Mouse (Mus musculus): ENCODE measurements around the gene Mdm4. TPM values are rescaled to one million over a fixed set of nuclear protein-coding genes. Genes with fewer than 3 reads are reported as not detected.
A peak's percentile ranks its signal among the peaks of the same experiment; 100 is the strongest.

Gene Mdm4
- polyA plus RNA-seq, 1 experiment from 2014 or later, result 10.0 TPM

DNA sequence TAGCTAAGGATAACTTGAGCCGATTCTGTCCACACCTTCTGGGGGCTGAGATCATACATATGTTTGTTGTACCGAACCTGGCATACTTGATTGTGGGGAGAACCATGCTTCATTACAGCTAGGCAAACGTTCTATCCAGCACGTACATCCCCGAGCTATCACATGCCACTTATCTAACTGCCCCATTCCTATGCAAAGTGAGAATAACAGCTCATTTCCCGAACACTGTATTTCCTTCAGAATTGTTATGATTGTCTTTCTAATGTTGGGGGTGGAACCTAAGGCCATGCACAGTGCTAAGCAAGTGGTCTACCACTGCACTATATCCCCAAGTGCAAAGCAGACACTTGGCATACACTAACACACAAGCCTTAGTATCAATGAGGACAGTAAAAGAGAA is 49.1 kb downstream of the Mdm4 start:
- Histone ChIP-seq H3K27me3 (replicated peaks; ENCODE audit: control insufficient read depth, insufficient read depth, low read length) (no peaks in the 10 kb centered on the region), H3K36me3 (ENCODE audit: control insufficient read depth, insufficient read depth) (peaks cover 36% of the 10 kb centered on the region), H3K4me1 (replicated peaks; ENCODE audit: control insufficient read depth, insufficient read depth, low read length) (no peaks in the 10 kb centered on the region), H3K9me3 (ENCODE audit: control insufficient read depth) (no peaks in the 10 kb centered on the region), H3K9ac (ENCODE audit: low read depth, low read length) (no peak overlapping the region), H3K4me3 (ENCODE audit: low read depth, low read length) (no peak overlapping the region), H3K4me2 (replicated peaks; ENCODE audit: low read depth) (no peak overlapping the region), H3K27ac (ENCODE audit: low read depth, low read length) (no peak overlapping the region)
- TF ChIP-seq CTCF (IDR thresholded peaks at IDR 0.05; ENCODE audit: low read depth), result no peak
- no peak for ATAC-seq
- 91% methylated on average over 6 of the region's 6 CpGs for WGBS

DNA sequence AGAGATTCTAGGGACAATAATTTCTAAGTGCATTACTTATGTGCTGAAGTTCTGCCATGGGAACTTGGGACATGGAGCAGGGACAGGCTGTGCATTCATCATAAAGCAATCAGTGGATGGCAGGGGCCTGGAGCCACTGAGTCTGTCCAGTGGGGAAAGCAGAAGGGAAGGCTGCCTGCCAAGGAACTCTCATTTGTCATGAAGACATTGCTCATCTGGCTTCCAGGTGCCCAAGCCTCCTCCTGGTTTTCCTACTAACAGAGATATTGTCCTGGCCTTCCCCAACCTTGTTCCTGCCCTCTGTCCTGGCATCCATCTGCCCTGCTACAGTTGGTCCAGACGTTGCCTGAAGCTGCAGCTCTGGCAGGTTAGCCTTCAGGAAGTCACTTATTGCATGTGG is 53.0 kb downstream of the Mdm4 start:
- no peak for ATAC-seq
- WGBS, result 65% methylated on average over 1 of the region's 1 CpGs
- no peak for TF ChIP-seq CTCF (IDR thresholded peaks at IDR 0.05; ENCODE audit: low read depth)
- H3K27me3 ChIP-seq (replicated peaks; ENCODE audit: control insufficient read depth, insufficient read depth, low read length), result no peaks in the 10 kb centered on the region
- peaks cover 17% of the 10 kb centered on the region; the same call in 1 of the 2 replicates for H3K36me3 ChIP-seq (ENCODE audit: control insufficient read depth, insufficient read depth)
- H3K4me1 ChIP-seq (replicated peaks; ENCODE audit: control insufficient read depth, insufficient read depth, low read length), result no peaks in the 10 kb centered on the region
- no peak overlapping the region for H3K4me3 ChIP-seq (ENCODE audit: low read depth, low read length)
- H3K9me3 ChIP-seq (ENCODE audit: control insufficient read depth), result no peaks in the 10 kb centered on the region
- H3K4me2 ChIP-seq (replicated peaks; ENCODE audit: low read depth), result no peak overlapping the region
- H3K9ac ChIP-seq (ENCODE audit: low read depth, low read length), result no peak overlapping the region
- H3K27ac ChIP-seq (ENCODE audit: low read depth, low read length), result no peak overlapping the region

DNA sequence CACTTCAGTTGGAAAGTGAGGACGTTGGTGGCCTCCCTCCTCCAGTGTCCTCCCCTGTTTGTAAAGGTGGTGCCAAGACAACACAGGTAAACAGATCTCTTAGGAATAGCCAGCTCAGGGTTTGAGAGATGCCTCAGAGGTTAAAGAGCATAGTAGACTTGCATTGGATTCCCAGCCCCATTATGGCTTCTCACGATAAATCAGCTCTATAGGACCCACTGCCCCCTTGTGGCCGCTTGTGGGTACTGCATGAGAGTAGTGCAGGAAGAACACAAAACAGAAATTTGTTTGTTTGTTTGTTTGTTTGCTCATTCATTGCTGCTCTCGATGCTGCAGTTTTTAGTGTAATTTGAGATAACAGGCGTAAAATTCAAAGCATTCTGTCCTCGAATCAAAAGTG is 61.7 kb downstream of the Mdm4 start:
- H3K4me2 ChIP-seq (replicated peaks; ENCODE audit: low read depth), result no peak overlapping the region
- H3K9ac ChIP-seq (ENCODE audit: low read depth, low read length), result no peak overlapping the region
- peak; percentile 84 for TF ChIP-seq CTCF (IDR thresholded peaks at IDR 0.05; ENCODE audit: low read depth)
- H3K27ac ChIP-seq (ENCODE audit: low read depth, low read length), result no peak overlapping the region
- no peak overlapping the region for H3K4me3 ChIP-seq (ENCODE audit: low read depth, low read length)
- no peaks in the 10 kb centered on the region for H3K9me3 ChIP-seq (ENCODE audit: control insufficient read depth)
- no peaks in the 10 kb centered on the region for H3K27me3 ChIP-seq (replicated peaks; ENCODE audit: control insufficient read depth, insufficient read depth, low read length)
- H3K4me1 ChIP-seq (replicated peaks; ENCODE audit: control insufficient read depth, insufficient read depth, low read length), result no peaks in the 10 kb centered on the region
- H3K36me3 ChIP-seq (ENCODE audit: control insufficient read depth, insufficient read depth), result no peaks in the 10 kb centered on the region
- 32% methylated on average over 6 of the region's 6 CpGs for WGBS
- no peak for ATAC-seq

DNA sequence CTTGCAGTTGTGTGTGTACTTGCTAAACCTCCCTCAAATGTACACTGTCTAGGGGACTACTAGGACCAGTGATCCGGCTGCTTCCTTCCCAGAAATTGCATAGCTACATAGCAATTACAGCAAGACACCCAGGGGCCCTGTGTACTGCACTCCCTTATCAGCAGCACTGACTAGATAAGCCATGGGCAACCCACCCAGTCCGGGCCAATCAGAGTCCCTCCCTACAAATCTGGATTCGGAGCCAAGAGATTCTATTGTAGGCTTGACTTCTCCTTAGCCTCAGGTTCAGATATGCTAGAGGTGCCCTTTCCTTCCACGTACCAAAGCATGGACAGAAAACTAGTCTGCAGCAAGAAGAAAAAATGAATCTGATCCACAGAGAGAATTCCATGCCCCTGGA is 65.7 kb downstream of the Mdm4 start:
- no peaks in the 10 kb centered on the region for H3K9me3 ChIP-seq (ENCODE audit: control insufficient read depth)
- H3K27me3 ChIP-seq (replicated peaks; ENCODE audit: control insufficient read depth, insufficient read depth, low read length), result no peaks in the 10 kb centered on the region
- no peaks in the 10 kb centered on the region for H3K36me3 ChIP-seq (ENCODE audit: control insufficient read depth, insufficient read depth)
- no peak overlapping the region for H3K4me2 ChIP-seq (replicated peaks; ENCODE audit: low read depth)
- WGBS, result 42% methylated on average over 4 of the region's 4 CpGs
- TF ChIP-seq CTCF (IDR thresholded peaks at IDR 0.05; ENCODE audit: low read depth), result no peak
- no peak overlapping the region for H3K4me3 ChIP-seq (ENCODE audit: low read depth, low read length)
- H3K27ac ChIP-seq (ENCODE audit: low read depth, low read length), result no peak overlapping the region
- no peaks in the 10 kb centered on the region for H3K4me1 ChIP-seq (replicated peaks; ENCODE audit: control insufficient read depth, insufficient read depth, low read length)
- H3K9ac ChIP-seq (ENCODE audit: low read depth, low read length), result no peak overlapping the region
- no peak for ATAC-seq

DNA sequence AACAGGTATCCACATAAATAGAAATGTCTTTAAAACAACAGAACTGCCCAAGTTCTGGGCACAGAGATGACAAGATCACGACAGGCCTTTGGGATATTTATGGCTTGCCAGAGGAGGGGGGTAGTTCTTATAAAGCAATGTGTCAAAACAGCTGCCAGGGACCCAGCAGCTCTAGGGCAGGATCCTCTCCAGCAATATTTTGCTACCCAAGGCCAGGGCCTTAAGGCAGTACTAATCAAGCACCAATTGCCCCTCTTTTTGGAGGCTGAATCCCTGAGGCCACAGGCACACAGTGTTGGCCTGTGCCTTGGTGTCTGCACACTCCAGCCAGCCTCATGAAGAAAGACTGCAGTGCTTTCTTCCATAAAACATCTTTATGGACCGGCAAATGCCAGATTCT is 66.3 kb downstream of the Mdm4 start:
- 74% methylated on average over 2 of the region's 2 CpGs for WGBS
- H3K27ac ChIP-seq (ENCODE audit: low read depth, low read length), result no peak overlapping the region
- no peaks in the 10 kb centered on the region for H3K36me3 ChIP-seq (ENCODE audit: control insufficient read depth, insufficient read depth)
- no peaks in the 10 kb centered on the region for H3K9me3 ChIP-seq (ENCODE audit: control insufficient read depth)
- no peaks in the 10 kb centered on the region for H3K4me1 ChIP-seq (replicated peaks; ENCODE audit: control insufficient read depth, insufficient read depth, low read length)
- H3K4me2 ChIP-seq (replicated peaks; ENCODE audit: low read depth), result no peak overlapping the region
- ATAC-seq, result no peak
- no peak overlapping the region for H3K9ac ChIP-seq (ENCODE audit: low read depth, low read length)
- TF ChIP-seq CTCF (IDR thresholded peaks at IDR 0.05; ENCODE audit: low read depth), result no peak
- H3K27me3 ChIP-seq (replicated peaks; ENCODE audit: control insufficient read depth, insufficient read depth, low read length), result no peaks in the 10 kb centered on the region
- no peak overlapping the region for H3K4me3 ChIP-seq (ENCODE audit: low read depth, low read length)

DNA sequence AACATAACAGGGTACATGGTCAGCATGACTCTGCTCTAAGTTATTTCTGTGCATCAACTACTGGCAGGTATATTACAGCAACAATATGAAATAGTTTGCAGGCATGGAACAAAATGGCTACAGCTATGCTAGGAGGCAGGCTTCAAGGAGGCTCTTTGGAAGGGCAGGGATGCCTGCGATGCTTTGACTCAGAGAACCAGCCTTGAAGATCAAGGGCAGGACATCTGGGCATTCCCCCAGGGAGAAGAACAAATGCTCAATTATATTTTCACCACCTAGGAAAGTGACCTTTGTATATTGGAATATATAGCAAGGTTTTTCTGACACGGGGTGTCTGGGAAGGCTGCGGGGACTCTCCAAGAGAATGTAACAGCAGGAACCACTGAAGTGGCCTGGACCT is 68.6 kb downstream of the Mdm4 start:
- Histone ChIP-seq H3K9ac (ENCODE audit: low read depth, low read length) (no peak overlapping the region), H3K4me2 (replicated peaks; ENCODE audit: low read depth) (no peak overlapping the region), H3K27ac (ENCODE audit: low read depth, low read length) (no peak overlapping the region), H3K4me1 (replicated peaks; ENCODE audit: control insufficient read depth, insufficient read depth, low read length) (no peaks in the 10 kb centered on the region), H3K27me3 (replicated peaks; ENCODE audit: control insufficient read depth, insufficient read depth, low read length) (no peaks in the 10 kb centered on the region), H3K36me3 (ENCODE audit: control insufficient read depth, insufficient read depth) (no peaks in the 10 kb centered on the region), H3K4me3 (ENCODE audit: low read depth, low read length) (no peak overlapping the region), H3K9me3 (ENCODE audit: control insufficient read depth) (no peaks in the 10 kb centered on the region)
- WGBS, result 90% methylated on average over 3 of the region's 3 CpGs
- TF ChIP-seq CTCF (IDR thresholded peaks at IDR 0.05; ENCODE audit: low read depth), result no peak
- ATAC-seq, result no peak

DNA sequence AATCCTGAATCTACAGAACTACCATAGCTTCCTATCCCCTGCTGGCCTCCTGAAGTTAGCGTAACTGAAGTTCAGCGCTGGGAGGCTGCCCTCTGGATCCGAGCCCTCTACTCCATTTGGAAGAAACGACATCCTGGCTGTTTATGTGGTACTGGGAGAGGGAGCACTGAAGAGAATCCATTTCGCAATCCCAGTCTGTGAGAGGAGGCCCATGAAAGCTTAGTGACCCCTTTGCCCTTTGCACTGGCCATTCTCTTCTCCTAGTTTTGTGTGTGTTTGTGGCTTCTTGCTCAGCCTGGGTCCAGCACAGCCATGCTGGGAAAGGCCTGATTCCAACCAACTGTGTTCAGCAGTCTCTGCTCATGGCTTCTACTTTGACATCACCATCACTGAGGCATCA is 73.6 kb downstream of the Mdm4 start:
- 87% methylated on average over 5 of the region's 5 CpGs for WGBS

More for the DNA sequence above, 73.6 kb downstream of the Mdm4 start:
- no peak overlapping the region for H3K4me2 ChIP-seq (replicated peaks; ENCODE audit: low read depth)
- H3K36me3 ChIP-seq (ENCODE audit: control insufficient read depth, insufficient read depth), result no peaks in the 10 kb centered on the region
- no peaks in the 10 kb centered on the region for H3K27me3 ChIP-seq (replicated peaks; ENCODE audit: control insufficient read depth, insufficient read depth, low read length)
- no peaks in the 10 kb centered on the region for H3K9me3 ChIP-seq (ENCODE audit: control insufficient read depth)
- H3K4me3 ChIP-seq (ENCODE audit: low read depth, low read length), result no peak overlapping the region
- no peak overlapping the region for H3K9ac ChIP-seq (ENCODE audit: low read depth, low read length)
- no peaks in the 10 kb centered on the region for H3K4me1 ChIP-seq (replicated peaks; ENCODE audit: control insufficient read depth, insufficient read depth, low read length)
- no peak overlapping the region for H3K27ac ChIP-seq (ENCODE audit: low read depth, low read length)
- ATAC-seq, result no peak
- no peak for TF ChIP-seq CTCF (IDR thresholded peaks at IDR 0.05; ENCODE audit: low read depth)
